Mouse (Mus musculus): ENCODE measurements around the gene Gm13275.

GRCm38 (mm10) chr4:88819659-88820058 lies 25.4 kb downstream of the Gm13275 start, which contains the start of gene Ifna11:
- no peak for TF ChIP-seq CTCF (IDR thresholded peaks at IDR 0.05; ENCODE audit: low read depth)
- TF ChIP-seq EP300 (IDR thresholded peaks at IDR 0.05; ENCODE audit: low read depth) = no peak
